Mouse (Mus musculus): ENCODE measurements around the gene Olfr945.

Olfr945 gene

DNA sequence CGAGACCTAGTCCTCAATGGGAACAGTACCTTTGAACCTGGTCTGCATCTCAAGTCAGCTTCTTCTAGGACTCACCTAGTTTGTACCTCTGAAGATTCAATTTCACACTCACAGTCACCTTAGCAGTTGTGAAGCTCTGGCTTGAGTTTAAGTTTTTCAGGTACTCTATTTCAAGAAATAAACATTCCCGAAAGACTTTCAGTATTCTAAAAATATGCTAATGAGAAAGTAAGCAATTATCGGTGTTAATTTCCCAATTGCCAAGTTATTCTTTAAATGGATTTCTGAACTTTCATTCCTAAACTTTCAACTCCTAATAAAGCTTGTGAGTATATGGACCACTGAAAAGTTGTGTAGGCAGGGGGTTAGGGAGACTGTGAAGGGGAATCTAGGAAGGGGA, at the start of gene Olfr945:
Gene Olfr945, minus strand, starts transcription at position 101 of the 400 bp plus-strand sequence.
- no peak for DNase-seq (ENCODE audit: low read depth, low spot score)

DNA sequence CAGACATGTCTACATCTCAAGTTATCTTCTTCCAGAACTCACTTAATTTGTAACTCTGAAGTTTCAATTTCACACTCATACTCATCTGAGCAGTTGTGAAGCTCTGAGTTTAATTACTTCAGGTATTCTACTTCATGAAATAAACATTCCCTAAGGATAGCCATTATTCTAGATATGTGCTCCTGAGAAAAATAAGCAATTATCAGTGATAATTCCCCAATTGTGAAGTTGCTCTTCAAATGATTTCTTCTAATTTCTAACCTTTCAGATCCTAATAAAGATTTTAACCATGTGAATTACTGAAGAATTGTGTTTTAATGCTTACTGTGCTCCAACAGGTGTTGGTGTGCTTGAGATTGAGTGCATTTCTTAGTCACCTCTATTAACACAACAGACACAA, 49.3 kb upstream of the Olfr945 start, which contains the start of gene Olfr948:
Gene Olfr948, minus strand, starts transcription at position 101 of the 400 bp plus-strand sequence.
- DNase-seq (ENCODE audit: low read depth, low spot score): no peak

DNA sequence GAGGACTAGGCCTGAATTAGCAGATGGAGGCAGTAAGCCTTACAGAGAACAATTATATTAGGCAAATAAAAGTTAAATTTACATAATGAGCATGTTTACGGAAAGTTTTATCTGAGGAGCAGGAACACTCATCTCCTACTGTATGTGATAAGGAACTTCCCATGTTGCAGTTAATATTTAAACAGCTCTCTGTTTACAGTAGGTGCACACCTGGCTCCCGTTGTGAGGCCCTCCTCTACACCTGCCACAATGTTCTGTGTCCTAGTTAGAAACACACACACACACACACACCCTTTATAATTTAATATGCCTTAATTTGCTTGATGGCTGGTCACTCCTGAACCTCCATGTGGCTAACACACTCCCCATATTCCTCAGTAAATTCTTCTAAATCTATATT, 10.5 kb upstream of the Olfr945 start:
- DNase-seq (ENCODE audit: low read depth, low spot score): no peak

DNA sequence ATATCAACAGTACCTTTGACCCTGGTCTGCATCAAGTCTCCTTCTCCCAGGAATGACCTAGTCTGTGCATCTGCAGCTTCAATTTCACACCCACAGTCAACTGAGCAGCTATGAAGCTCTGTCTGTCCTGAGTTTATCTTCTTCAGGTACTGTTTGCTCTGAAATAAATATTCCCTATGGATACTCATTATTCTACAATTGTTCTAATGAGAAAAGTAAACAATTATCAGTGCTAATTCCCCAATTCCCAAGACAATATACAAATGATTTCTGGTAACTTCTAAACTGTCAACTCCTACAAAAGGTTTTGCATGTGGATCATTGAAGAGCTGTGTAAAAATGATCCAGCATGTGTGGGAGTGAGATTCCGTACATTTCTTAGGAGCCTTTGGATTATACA, 26.7 kb downstream of the Olfr945 start, which contains the start of gene Olfr1537:
Gene Olfr1537, minus strand, starts transcription at position 101 of the 400 bp plus-strand sequence.
- no peak for DNase-seq (ENCODE audit: low read depth, low spot score)

All from skeletal muscle tissue, adult 2 months (tissue).